Mouse (Mus musculus): ENCODE measurements around the gene Zfc3h1.

Zfc3h1 gene

DNA sequence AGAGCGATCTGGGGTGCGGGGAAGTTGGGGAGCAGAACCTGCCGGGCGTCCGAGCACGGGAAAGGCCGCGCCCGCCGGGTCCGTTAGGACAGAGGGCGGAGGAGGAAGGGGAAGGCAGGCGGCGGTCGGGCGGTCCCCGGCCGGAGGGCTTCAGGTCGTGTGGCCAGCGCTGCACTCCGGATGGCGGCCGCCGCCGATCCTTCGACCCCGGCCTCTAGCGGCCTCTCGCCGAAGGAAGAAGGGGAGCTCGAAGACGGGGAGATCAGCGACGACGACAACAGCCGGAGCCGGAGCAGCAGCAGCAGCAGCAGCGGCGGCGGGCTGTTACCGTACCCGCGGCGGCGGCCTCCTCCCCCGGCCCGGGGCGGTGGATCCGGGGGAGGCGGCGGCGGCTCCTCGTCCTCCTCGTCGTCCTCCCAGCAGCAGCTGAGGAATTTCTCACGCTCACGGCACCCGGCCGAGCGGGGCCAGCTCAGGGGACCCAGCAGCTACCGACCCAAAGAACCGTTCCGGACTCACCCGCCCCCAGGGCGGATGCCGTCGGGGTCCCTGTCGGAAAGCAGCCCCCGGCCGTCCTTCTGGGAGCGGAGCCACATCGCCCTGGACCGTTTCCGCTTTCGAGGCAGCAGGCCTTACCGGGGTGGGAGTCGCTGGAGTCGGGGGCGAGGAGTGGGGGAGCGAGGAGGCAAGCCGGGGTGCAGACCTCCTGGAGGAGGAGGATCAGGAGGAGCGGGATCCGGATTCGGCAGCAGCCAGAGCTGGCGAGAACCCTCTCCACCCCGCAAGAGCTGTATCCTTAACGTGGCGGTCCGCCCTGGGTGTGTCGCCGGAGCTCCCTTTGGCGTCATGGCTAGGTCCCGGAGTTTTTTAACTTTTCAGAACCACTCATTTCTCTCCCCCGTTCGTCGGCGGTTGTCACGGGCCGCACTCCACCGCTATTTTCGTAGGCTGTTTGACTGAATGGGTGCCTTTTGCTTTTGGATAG is 551 bp downstream of the Zfc3h1 start:
- peak; percentile 63 for DNase-seq (ENCODE audit: low spot score)

DNA sequence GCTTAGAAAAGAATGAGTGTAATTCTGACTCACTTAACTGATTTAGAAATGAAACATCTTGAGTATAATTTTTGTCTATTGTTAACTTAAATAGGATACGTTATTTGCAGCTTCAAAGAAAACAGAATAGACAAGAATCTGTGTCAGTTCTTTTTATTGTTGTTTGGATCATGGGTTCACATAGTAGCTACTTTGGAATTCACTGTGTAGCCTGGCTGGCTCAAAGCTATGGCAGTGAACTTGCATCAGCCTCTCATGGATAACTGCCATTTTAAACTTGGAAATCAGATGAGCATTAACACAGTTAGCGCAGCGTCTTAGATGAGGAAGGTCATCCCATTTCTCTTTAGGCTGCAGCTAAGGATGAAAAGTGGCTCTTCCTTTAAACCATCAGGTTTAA is 3.1 kb downstream of the Zfc3h1 start:
- no peak for DNase-seq (ENCODE audit: low spot score)

DNA sequence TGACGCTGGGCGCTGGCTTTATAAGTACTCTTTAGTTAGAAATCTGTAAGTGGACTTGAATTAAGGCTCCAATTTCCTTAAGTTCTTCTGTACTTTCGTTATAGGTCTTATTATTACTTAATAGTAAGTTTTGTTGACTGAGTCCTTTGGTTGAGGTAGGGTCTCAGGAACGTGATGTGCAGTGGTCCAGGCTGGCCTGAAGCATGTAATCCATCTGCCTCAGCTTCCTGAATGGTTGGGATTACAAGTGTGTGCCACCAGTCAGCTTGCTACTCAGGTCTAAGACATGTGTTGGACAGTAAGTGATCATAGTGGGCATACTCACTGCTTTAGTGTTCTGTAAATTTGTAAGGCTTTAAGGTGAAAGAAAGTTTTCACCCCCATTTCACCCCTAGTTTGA is 6.3 kb downstream of the Zfc3h1 start:
- DNase-seq (ENCODE audit: low spot score), result no peak

GRCm38 (mm10) chr10:115391896-115392295 is 7.1 kb downstream of the Zfc3h1 start:
- no peak for DNase-seq (ENCODE audit: low spot score)

DNA sequence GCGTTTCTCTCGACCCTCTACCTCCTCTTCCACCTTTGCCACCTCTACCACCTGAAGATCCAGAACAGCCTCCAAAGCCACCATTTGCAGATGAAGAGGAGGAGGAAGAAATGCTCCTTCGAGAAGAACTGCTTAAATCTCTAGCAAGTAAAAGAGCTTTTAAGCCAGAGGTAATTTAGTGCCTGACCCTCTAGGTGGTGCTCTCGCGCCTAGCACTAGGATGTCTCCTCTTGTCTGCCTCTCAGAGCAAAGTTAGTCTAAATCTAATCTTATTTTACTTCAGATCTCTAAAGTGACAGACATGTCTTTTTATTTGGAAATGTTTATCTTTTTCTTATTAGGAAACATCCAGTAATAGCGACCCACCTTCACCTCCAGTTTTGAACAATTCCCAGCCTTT is 21.6 kb downstream of the Zfc3h1 start:
- peak; percentile 26 for DNase-seq (ENCODE audit: low spot score)

- no peak for DNase-seq (ENCODE audit: low spot score)
Observed at GRCm38 (mm10) chr10:115413496-115413895, 28.7 kb downstream of the Zfc3h1 start.

DNA sequence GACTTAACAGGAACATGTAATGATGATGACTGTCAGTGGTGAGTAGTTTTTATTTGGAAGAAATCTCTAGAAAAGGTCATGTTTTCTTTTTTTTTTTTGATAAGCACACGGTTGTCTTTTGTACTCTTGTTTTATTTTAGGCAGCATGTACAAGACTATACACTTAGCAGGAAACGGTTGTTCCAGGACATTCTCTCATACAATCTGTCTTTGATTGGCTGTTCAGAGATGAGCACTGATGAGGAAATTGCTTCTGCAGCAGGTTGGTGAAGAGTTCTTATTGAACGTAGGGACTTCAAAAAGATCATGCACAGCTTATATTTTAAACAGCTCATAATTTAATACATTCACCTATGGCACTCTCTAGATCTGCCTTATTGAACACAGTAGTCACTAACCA is 29.3 kb downstream of the Zfc3h1 start:
- no peak for DNase-seq (ENCODE audit: low spot score)

GRCm38 (mm10) chr10:115421976-115422375 is 37.2 kb downstream of the Zfc3h1 start:
- DNase-seq (ENCODE audit: low spot score), result no peak

DNA sequence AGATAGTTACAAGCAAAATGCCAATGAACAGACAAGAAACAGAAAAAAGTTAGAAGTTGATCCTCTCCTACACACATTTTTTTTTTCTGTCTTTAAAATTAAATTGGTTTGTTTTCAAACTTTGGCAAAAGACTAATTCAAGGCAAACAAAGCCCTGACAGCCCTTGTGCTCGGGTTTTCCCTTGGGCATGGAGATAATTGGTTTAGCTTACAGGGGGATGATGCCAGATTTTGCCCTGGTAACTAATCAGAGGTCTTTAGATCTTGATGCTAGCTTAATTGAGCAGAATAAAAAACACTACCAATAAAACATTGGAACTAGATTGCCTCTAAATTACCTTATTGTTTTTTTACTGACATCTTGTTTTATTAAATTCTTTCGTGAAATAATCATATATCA is 40.6 kb downstream of the Zfc3h1 start:
- DNase-seq (ENCODE audit: low spot score), result no peak

DNA sequence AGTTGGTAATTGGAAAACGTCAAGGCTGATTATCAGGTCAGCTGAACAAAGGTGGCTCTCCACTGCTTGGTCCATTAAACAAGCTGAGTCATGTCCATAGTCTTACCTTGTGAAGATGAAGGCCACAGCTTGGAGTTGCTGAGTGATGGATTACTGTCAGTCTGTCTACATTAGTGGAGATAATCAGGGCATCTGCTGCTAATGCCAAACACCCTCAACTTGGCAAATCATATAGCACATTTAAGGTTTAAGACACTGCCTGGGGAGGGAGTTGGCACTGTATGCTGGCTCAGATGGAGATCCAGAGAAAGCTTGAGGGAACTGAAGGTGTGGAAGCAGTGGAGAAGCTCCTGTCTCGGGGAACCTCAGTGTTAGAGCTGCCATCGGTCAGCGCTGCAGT is 52.5 kb downstream of the Zfc3h1 start:
- DNase-seq (ENCODE audit: low spot score), result no peak

- DNase-seq (ENCODE audit: low spot score), result no peak
Observed at GRCm38 (mm10) chr10:115448614-115449013, 63.9 kb downstream of the Zfc3h1 start.

DNA sequence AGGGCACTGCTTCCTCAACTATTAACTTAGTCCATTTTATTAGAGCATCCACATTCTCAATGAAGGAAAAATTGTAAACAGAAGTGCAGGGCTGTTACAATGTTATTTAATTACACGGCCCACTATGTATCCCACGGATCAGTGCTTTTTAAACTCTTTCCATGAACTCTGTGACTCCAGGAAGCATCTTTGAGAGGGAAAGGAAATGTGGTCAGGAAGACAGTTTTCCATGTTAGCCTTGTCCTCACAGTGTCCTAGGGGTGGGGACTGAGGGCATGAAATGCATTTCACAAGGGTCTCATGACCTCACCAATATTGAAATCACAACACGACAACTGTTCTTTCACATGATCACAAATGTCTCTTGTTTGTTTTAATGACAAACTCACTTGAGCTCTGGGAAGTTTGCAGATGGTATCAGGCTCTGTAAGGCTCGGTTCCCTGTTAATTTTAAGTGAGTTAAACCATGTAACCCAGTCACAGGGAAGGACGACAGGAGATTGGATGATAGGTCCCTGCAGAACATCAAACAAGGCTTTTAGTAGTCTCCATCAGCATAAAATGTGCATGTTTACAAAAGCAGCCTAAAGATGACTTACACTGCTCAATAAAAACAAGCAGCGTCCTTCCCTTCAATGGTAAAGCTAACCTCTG is 72.7 kb downstream of the Zfc3h1 start:
- DNase-seq (ENCODE audit: low spot score), result no peak

DNA sequence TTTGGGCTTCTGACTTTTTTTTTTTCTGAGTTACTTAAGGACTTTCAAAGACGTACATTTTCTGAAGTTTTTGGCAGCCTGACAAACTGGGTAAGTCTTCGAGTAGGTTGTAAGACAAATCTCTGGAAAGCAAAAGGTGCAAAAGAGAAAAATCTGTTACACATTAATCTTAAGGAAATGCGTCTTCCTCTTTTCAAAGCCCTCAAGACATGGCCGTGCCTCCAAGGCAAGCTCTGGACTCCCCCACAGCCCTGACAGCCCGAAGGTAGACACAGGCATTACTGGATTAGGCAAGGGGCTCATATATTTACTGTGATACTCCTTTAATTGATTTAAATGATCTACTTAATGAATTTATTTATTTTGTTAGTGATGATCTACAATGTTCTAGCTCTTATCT is 77.9 kb downstream of the Zfc3h1 start:
- DNase-seq (ENCODE audit: low spot score), result no peak

DNA sequence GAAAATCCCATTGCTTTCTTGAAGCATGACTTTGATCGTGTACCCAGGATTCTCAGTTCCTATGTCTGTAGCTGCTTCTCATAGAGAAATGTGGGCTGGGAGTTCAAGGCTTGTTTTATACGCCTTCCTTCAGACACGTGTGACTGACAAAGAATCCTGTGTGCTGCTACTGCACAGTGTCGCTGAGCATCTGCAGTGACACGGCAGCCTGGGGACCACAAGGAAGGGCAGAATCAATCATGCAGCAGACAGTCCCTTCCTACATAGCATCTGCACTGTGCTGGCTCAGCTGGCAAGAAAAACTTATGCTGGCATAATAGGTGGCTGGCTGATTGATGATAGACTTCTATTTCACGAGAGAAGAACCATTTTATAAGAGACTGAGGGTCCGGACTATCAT is 80.3 kb downstream of the Zfc3h1 start:
- DNase-seq (ENCODE audit: low spot score), result no peak

GRCm38 (mm10) chr10:115465778-115466177 is 81.0 kb downstream of the Zfc3h1 start:
- DNase-seq (ENCODE audit: low spot score), result no peak

GRCm38 (mm10) chr10:115467985-115468384 is 83.2 kb downstream of the Zfc3h1 start:
- no peak for DNase-seq (ENCODE audit: low spot score)

GRCm38 (mm10) chr10:115468632-115469031 is 83.9 kb downstream of the Zfc3h1 start:
- DNase-seq (ENCODE audit: low spot score), result no peak

DNA sequence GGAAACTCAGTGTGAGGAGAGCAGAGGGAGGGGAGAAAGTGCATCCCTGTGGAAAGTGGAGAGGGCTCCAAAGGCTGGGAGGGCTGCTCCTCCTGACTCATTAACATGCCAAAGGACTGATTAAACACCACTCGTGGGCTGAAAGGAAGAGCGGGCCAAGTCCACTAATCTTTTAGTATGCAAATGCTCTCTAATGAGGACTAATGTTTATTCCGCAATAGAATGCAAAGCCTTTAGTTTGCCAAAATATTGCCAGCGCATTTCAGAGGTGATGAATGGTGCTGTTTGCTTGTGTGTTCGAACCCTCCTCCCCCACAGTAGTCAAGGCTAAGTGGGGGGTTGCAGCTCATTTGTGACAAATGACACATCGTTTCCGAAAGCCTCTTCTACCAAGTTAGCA is 84.3 kb downstream of the Zfc3h1 start:
- DNase-seq (ENCODE audit: low spot score), result no peak

DNA sequence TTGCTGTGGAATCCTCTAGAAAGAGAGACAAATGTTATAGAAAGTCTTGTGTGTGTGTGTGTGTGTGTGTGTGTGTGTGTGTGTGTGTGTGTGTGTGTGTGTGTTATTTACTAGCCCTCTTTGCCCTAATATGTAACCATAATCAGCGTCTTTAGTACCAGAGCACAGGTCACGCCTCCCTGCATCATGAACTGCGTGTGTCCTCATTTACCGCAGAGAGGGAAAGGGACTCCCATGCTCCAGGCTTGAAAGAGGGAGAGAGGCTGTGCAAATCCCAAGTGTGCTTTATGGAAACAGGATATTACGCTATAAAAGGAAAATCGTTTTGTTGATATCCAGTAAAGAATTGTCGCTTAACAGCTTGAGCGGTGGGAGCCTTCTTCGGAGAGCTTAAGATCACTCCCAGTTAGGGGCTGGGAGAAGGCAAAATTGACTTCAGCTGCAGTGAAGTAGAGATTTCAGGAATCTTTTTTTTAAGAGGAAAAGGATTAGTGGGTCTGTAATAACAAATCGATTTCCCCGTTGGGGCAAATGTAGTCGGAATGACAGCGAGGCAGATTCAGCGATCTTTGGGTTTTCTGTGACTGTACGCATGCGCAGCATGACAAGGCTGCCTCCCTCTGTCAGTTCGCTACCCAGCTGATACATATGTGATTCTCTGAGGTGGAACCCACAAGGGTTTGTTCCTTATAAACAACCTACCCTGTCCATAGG is 86.0 kb downstream of the Zfc3h1 start:
- no peak for DNase-seq (ENCODE audit: low spot score)

- no peak for DNase-seq (ENCODE audit: low spot score)
Observed at GRCm38 (mm10) chr10:115473213-115473961, 88.6 kb downstream of the Zfc3h1 start.

GRCm38 (mm10) chr10:115475000-115475550 is 90.3 kb downstream of the Zfc3h1 start:
- no peak for DNase-seq (ENCODE audit: low spot score)

GRCm38 (mm10) chr10:115476506-115476905 is 91.7 kb downstream of the Zfc3h1 start:
- DNase-seq (ENCODE audit: low spot score), result no peak
